Mouse (Mus musculus): ENCODE results near the gene Aff3.

Gene Aff3

DNA sequence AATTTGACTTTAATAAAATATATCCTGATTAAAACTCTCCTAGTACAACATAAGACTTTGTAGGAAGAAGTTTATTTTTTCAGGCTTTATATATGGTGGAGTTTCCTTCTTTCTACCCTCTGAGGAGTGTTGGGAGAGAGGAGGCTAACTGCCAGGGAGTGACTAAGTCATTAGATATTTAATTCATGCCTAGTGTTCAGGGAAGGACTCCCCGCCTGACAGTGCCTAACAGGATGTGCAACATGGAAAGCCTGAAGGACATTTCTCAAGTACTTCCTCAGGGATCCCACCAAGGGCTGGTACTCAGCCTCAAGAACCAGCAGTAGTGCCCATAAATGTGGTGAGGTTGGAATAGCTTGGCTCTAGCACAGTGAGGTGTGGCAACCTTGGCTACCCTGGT is 378.2 kb downstream of the Aff3 start:
- 93% methylated on average over 1 of the region's 1 CpGs for WGBS

DNA sequence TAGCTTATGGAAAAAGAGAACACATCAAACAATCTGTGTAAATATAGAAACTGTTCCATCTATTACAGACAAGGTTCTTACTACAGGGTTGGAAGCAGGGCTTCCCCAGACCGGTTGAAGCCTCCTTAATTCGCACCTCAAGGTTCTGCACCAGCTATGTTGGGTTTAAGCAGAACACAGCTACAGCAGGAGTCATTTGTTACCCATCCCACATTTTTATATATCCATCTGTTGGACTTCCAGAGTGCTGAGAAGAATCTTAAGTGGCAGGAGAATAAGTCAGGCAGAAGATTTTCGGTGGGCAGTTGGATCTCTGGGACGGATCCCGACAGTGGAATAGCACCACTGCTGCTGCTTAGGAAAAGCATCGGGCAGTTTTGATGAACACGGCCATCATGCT is 384.2 kb downstream of the Aff3 start:
- WGBS = 54% methylated on average over 7 of the region's 7 CpGs

DNA sequence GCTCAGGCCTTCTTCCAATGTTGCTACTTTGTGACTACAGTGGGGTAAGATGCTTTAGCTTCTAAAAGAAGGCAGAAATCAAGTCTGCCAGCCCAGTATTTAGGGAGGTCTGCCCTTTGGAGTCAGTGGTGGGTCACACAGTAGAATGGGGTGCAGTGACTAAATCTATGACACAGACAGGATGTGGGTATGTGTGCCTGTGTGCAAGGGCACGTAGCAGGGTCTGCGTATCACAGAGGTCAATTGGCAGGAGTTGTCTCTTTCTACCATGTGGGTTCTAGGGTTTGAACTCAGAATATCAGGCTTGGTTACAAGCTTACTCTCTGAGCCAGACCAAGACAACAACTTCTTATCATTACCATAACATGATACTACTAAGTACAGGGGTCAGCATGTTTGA is 393.4 kb downstream of the Aff3 start:
- 95% methylated on average over 2 of the region's 2 CpGs for WGBS

DNA sequence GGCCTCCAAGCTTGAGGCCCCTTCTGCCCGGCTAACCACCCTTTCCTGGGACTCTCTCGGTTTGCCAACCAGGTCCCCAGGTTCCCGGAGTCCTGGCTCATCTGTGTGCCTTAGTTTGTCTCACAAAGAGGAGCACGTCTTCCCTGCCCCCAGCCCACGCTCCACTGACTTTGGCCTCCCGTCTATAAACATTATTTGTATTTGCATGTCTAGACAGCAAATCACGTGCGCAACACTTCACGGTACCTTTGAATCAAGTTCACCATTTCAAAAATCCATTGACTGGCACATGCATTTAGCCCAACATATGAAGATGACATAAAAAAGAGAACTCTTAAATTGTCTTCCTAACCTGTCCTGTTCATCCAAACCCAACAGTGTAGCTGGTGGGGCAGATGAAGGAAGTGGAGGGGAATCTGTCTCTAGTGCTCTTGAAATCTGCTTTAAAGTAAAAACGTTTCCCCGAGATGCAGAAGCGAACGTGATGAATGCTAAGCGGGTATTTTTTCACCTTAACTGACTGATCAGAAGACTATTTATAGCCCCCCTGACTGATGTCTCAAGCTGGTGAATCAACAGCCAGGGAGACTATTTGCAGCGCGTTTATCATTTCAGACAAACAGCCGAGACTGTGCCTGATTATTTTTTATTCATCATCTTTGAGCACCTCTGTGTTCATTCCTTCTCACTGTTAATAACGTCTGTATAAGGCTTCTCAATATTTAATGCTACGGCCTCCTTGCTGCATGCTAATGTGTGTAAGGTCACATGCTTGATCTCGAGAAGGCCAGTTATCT is 396.3 kb downstream of the Aff3 start:
- 57% methylated on average over 20 of the region's 20 CpGs for WGBS

DNA sequence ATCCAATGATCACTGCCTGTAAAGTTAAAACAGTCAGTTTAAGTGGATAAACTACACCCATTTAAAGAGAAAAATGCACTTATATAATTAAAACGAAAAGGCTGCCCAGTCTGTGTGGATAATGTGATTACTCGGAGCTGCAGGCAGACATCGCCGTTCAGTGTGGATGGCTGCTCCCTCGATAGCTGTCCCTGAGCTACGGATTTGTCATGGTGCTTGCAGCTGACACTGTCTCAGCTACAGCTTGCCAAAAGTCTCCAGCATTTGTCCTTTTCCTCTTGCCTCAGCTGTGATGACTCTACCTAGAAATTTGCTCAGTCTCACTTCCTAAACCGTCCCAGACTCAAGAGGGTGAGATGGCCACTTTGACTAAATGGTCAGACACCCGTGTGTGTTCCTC is 401.5 kb downstream of the Aff3 start:
- 45% methylated on average over 8 of the region's 8 CpGs for WGBS

DNA sequence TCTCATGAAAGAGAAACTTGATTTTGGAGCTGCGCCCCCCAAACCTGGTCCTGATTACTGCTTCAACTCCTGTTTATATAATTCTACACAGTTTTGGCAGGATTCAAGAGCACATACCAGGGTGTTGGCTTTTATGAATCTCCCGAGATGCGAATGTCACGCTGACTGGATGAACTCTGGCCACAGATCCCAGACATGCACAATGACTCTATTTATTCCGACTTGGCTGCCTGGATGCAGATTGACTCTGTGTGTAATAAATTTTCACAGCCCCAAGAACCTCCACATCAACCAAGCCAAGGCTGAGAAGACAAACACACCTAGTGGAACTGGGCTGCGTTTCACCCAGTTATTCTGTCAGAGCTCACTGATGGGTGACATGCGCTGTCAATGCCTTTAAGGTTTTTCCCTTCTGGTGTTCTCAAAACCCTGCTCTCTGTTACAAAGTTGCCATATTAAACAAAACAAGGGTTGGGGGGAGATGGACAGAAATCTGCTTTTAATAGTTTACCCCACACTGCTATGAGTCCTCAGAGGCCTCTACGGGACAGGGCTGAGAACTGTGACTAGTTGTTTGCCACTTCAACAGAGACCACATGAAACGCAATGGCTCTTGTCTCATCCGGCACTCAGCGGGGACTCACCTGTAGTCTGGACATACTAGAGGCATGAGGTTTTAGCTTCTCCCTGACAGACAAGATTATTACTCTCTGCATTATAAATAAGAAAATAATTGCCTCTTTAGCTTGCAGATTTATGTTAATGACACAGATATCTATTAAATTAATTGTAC is 402.2 kb downstream of the Aff3 start:
- WGBS = 72% methylated on average over 11 of the region's 11 CpGs

DNA sequence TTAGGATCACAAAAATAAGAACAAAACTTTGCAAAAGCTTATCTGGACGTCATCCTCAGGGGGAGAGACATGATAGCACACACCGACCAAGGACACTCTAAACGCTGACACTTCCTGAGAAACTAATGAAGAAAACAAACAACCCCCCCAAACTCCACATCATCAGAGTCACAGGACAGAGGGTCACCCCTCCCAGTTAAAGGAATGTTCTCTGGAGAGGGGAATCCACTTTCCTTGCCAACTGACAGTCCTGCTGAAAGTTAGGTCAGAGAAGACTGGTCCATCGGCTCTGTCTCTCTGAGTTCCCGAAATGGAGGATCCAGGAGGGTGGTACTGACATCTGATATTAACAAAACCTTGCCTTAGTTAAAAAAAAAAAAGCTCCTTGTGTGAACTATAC is 403.7 kb downstream of the Aff3 start:
- WGBS = 87% methylated on average over 5 of the region's 5 CpGs

DNA sequence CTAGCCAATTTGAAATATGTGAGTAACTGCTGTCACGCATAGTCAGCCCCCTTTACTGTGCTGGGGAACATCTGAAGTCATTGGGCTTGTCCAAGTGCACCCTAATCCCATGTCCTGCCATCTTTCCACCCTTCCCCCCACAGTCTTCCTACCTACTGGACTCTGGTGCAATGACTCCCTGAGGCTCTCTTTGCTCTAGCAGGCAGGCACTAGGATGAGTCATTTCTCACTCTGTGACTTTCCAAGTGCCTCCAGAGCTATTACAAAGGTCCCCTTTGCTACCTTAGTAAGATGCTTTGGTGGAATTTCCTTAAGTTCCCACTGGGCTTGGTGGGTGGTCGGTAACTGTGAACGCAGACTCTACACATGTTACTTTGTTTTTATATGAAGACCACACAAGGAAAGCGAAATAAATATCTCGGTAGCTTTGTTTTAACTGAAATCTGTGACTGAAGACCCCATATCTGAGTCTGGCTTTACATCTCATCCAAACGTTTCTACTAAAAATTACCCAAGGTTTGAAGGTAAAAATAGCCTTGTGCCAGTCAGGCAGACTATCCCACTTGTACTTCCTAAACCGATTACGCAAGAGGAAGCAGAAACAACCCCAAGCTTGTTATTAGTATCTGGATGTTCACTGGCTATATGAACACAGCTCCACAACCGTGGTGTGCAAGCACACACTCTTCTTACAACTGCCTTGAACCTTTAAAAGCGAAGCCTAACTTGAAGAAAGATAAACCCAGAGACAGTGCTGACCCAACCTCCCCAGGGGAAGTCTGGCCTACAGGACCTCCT is 405.0 kb downstream of the Aff3 start:
- 84% methylated on average over 10 of the region's 10 CpGs for WGBS

DNA sequence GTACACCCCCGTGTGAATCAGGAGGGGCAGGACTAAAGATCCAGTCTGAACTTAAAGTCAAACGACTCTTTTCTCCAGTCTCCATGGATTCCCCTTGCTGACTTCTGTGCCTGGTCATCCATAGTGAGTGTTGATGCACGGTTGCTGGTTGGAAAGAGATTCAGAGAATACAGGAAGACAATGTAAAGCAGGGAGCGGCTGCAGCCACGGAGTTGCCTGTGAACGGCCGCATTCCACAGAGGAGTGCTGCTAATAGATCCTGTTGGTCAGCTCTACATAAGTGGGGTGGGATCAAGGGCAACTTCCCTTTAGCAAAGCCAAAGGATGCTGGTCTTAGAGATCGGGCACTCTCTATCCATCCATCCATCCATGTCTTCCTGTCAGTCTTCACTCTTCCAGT is 410.3 kb downstream of the Aff3 start:
- 86% methylated on average over 8 of the region's 8 CpGs for WGBS

DNA sequence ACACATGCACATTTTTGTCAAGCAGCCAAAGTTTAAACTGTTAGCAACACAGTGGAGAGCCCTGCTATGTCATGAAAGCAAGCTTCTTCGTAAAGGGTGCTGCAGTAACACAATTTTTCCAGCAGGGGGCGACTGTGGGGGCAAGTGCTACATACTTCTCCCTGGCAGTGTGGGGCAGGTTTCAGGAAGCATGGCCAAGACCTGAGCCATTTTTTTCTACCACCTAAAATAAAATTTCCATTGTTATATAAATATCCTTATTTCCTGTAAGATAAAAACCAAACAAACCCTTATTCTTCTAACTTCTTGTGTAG is 412.0 kb downstream of the Aff3 start:
- WGBS = 37% methylated on average over 2 of the region's 2 CpGs

DNA sequence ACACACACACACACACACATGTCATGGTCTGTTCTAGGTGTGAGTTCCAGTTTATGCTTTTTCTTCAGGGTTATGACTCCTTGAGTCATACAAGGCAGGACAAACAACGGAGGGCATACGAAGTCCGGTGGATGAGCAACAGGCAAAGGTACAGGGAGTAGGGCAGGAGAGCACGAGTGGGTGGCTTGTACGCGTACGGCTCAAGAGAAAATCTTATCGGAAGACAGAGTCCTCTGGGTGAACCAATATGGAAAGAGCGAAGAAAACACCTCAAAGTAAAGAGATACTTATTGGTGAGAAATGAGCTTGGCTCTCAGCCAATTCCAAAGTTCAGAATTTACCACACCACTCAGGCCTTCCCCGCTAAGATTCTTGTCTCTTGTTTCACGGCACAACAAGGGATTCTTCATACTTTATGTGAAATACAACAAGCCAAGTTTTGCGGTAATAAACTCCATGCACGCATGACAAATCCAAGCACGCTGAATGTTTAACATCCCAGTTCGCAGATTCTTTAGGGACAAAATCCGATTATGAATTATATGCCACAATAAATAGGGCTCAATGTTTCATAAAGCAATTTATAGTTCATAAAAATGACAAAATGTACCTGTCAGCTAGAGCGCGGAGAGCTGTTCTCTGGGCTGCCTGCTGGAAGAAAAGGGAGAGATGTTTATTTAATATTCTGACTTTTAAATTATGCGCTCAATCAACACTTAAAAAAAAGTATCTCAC is 412.6 kb downstream of the Aff3 start:
- 90% methylated on average over 19 of the region's 19 CpGs for WGBS

DNA sequence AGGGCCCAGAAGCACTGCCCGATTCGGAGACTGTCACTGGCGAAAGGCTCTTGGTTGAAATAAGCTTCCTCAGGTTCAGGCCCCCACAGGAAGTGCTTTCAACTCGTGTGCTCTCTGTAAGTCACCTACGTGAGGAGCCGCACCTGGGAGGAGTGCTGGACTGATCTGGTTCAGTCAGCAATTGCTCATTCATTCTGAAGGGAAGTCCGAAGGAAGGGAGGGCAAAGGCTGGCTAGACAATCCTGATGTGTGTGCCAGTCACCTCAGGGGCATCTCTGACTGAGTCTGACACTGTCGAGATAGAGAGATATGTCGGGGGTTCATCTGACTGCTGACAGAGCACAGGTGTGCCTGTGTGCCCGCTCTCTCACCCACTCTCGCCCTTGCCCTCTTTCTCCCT is 413.3 kb downstream of the Aff3 start:
- WGBS = 95% methylated on average over 11 of the region's 11 CpGs

DNA sequence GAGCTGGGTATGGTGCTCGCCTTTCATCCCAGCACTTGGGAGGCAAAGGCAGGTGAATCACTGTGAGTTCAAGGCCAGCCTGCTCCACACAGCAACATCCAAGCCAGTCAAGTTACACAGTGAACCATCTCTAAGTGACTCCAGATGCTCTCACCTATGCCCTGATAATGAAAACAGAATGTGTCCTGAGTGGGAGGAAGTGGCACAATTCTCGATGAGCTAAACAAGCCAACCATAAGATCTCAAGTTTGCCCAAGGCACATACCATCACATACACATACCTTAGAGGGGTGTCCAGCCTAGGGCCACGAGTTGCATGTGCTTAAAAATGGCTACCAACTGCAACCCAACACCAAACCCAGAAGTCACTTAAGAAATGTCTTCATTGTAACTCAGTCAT is 414.5 kb downstream of the Aff3 start:
- WGBS = 87% methylated on average over 3 of the region's 3 CpGs

DNA sequence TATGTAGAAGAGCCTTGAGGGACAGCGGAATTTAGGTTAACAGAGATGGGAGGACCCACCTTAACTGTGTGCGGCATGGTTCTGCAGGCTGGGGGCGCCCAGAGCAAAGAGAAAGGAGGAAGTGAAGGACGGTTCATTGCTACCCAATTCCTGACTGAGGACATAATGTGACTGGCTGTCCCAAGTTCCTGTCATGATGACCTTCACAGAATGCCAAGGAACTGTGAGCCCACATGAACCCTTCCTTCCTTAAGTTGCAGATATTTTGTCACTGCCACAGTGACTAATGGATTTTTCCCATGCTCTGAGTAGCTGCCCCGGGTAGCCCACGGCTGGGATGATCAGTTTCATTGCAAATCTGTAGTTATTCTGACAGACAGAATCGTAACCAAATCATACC is 415.2 kb downstream of the Aff3 start:
- WGBS = 92% methylated on average over 7 of the region's 7 CpGs

DNA sequence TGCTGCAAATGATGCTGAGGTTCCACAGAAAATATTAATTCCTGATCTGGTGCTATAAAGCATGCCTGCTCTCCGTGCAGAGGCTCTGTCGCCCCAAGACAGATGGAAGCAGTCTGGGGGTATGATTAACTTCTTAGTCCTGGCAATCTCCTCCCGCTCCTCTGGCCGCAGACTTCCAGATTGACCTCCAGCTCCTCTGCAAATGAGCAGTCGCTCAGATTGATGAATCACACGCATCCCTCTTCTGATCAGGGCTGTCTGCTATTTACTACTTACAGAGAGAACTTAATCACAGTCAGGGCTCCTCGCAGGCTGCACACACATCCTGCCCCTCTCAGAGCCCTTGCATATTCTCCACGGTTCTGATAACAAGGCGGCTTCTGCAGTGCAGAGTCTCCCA is 416.7 kb downstream of the Aff3 start:
- 81% methylated on average over 9 of the region's 9 CpGs for WGBS

DNA sequence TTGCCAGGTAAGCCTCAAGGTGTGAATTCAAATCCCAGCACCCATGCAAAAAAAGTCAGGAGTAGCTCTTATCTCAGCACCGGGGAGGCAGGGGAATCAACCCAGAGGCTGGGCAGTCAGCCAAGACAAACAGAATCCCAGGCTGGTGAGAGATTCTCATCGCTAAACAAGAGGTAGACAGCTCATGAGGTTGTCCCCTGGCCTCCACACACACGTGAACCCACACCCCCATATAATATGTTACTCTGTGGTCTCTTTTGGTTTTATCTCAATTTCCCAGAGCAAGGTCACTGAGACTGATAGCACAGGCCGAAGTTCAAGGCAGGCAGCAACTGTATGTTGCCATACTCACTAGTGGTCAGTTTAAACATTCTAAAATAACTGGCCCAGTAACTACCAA is 422.2 kb downstream of the Aff3 start:
- WGBS = 56% methylated on average over 4 of the region's 4 CpGs

DNA sequence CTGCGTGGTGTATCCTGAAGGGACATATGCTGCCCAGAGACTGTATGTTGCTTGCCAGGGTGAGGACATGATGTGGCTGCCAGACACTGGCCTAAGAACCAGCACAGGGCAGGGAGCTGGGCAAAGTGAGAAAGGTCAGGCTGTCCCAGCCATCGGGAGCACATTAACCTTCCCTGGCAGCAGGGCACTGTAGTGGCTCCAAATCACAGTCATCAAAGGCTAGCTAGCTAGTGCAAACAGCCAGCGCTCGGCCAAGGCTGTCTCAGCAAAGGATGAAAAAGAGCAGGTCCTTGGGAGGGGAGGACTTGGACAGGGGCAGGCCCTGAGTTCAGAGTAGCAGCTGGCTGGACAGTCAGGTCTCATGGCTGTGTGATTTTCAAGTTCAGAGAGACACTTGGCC is 423.0 kb downstream of the Aff3 start:
- 77% methylated on average over 4 of the region's 4 CpGs for WGBS

DNA sequence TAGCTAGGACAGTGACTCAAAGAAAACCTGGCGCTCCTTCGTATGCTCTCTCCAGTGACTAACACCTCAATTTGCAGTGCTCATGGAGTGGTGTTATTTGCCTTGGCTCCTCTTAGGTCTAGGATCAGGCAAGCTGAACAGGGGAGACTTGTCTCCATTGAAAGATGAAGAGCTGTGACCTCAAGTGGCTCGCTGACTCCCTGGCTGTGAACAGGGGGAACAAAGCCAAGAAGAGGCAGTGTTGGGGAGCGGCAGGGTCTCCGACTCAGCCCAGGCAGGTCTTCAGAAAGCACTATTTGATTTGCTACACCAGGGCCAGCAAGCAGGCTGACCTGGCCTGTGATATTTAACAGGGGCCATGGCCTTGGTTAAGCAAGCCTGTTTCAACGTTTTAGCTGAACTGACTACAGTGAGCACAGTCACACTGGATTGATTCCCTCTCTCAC is 423.5 kb downstream of the Aff3 start:
- WGBS = 69% methylated on average over 6 of the region's 6 CpGs

DNA sequence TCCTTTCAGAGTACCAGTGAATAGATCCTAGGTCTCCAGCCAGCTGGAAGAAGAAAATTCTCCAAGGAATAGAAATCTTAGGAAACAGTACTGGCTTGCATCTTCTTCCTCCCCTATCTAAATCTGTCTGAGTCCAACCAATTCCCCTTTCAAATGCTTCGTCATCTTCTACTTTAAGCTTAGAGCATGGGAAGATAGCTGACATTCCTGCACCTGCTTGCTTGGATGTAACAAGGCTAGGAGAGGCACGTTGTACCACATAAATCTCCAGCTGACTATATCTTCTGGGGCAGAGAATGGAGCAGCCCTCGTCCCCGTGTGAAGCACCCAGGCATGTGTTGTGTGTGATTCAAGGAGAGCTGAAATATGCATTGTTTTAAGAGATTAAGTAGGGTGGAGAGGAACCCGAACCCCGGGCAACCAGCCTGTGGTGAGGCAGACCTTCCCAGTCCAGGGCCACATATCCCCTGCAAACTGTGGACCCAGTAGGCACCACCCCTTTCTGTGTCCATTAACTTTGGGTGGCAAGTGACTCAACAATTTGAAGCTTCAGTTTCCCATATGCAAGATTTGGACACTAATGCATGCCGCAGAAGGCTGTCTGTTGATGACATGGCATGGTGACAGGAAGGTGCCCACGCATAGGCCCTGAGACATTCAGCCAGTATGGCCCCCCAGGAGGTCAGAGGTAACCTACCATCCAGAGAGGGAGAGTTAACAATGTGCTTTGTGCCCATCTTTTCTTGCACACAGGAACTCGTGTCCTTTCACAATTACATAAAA is 424.1 kb downstream of the Aff3 start:
- WGBS = 59% methylated on average over 9 of the region's 9 CpGs

DNA sequence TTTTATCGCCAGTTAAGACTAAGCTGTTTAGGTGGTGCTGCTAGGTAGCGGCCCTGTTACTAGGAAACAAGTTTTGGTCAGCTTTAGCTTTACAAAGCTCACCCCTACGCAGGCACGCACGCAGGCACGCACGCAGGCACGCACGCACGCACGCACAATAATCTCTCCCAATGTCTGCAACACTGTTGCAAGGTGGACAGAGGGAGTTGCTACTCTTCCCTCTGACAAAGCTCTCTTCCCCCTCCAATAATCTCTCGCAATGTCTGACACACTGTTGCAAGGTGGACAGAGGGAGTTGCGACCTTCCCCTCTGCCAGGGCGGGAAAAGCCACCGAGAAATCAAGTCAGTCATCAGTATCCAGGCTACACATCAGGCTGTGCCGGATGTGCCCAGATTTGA is 425.2 kb downstream of the Aff3 start:
- WGBS = 90% methylated on average over 16 of the region's 16 CpGs

DNA sequence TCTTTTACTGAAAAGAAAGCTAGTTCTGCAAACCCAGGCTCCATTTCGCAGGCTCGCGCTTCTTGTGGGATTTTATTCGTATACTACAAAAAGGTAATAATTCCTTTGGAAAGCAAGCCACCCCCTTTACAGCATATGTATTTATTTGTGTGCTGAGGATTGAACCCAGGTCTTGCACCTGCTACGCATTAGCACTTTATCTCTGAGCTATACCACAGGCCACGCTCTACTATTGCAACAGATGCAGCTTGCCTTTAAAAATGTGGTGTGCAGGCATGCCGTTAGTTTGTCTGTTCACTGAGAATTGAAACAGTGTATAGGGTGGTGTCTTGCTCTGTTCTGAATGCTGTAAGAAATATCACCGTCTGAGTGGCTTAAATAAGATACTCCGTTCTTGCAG is 426.9 kb downstream of the Aff3 start:
- WGBS = 80% methylated on average over 9 of the region's 9 CpGs

All from cerebral cortex, adult 2 months (tissue).